Mouse (Mus musculus): ENCODE results near the gene Mss51.

GRCm38 (mm10) chr14:20478801-20479200 lies 17.9 kb downstream of the Mss51 start:
- no peak for TF ChIP-seq ZKSCAN1 (IDR thresholded peaks at IDR 0.05; ENCODE audit: borderline replicate concordance, low read depth, low read length)
- no peak for TF ChIP-seq ZNF384 (IDR thresholded peaks at IDR 0.05; ENCODE audit: low read depth, low read length)
- no peak for TF ChIP-seq POLR2A (IDR thresholded peaks at IDR 0.05; ENCODE audit: low read depth, low read length)
- no peak; the same call in 1 of the 2 replicates for TF ChIP-seq MXI1 (IDR thresholded peaks at IDR 0.05; ENCODE audit: low read depth, low read length)
- peak; percentile 87 for TF ChIP-seq IRF4 (IDR thresholded peaks at IDR 0.05; ENCODE audit: low read depth, low read length)
- TF ChIP-seq CTCF (conservative IDR thresholded peaks at IDR 0.05 in 1 of 2, IDR thresholded peaks at IDR 0.05 in 1 of 2; ENCODE audit: low read depth in 2 of 2, low read length in 2 of 2), result no peak
- peak; percentile 89 for TF ChIP-seq SIN3A (IDR thresholded peaks at IDR 0.05; ENCODE audit: low read length)
- peak; percentile 31; the same call in 1 of the 2 replicates for TF ChIP-seq NELFE (IDR thresholded peaks at IDR 0.05; ENCODE audit: low read depth, low read length)
- TF ChIP-seq GABPA (IDR thresholded peaks at IDR 0.05; ENCODE audit: insufficient replicate concordance, low read depth, low read length), result no peak
- TF ChIP-seq BHLHE40 (IDR thresholded peaks at IDR 0.05; ENCODE audit: low read depth, low read length), result peak; percentile 38; the same call in 1 of the 2 replicates
